Mouse (Mus musculus): Measurements from ENCODE around the gene Wdr24. TPM values are rescaled to one million over a fixed set of nuclear protein-coding genes. Genes with fewer than 3 reads are reported as not detected.
"Not testable (repeated sequence)": the region's sequence is repeated elsewhere in the genome, so short reads cannot be mapped to it uniquely, and the experiment has no call there.

Gene Wdr24
- total RNA-seq, 2 experiments from 2014 or later, result 21.0 to 24.1 TPM

GRCm38 (mm10) chr17:25844396-25844901, 21.0 kb downstream of the Wdr24 start, which contains the start of gene Rhot2:
Gene Rhot2 (minus strand): TSS chr17:25844851.
- peak; percentile 92 to 95 for DNase-seq (ENCODE audit: low spot score in 2 of 2)

GRCm38 (mm10) chr17:25860229-25860628, 36.8 kb downstream of the Wdr24 start:
- no peak for DNase-seq (ENCODE audit: low spot score in 2 of 2)

- DNase-seq (ENCODE audit: low spot score in 2 of 2), result peak; percentile 89 to 90
Measured at GRCm38 (mm10) chr17:25860832-25861703, 37.6 kb downstream of the Wdr24 start, which contains the start of gene Wdr90. Gene Wdr90 (minus strand): TSS chr17:25861501.

GRCm38 (mm10) chr17:25861704-25862612, 38.5 kb downstream of the Wdr24 start:
- no peak for DNase-seq (ENCODE audit: low spot score in 2 of 2)

- DNase-seq (ENCODE audit: low spot score in 2 of 2), result no peak
Measured at GRCm38 (mm10) chr17:25863681-25864080, 40.3 kb downstream of the Wdr24 start.

- no peak for DNase-seq (ENCODE audit: low spot score in 2 of 2)
Measured at GRCm38 (mm10) chr17:25864311-25864710, 40.9 kb downstream of the Wdr24 start.

DNA sequence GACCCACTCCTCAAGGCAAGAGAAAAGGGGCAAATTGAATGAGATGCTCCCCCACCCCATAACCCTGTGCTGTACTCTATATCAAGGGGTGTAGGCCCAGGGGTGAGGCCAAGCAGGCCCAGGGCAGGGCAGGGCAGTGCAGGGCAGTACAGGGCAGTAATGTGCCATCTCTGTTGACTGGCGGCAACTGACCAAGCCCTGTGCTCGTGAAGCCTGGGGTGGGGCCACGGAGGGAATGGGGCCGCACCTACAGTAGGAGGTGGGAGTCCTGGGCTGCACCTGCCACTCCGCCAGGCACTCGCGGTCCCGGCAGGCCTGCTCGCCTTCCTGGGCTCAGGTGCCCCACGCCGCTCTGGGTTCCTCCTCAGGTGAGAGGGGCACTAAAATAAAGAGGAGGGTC, 41.9 kb downstream of the Wdr24 start:
- no peak for DNase-seq (ENCODE audit: low spot score in 2 of 2)

- DNase-seq (ENCODE audit: low spot score in 2 of 2), result no peak
Measured at GRCm38 (mm10) chr17:25866172-25866571, 42.7 kb downstream of the Wdr24 start.

GRCm38 (mm10) chr17:25867509-25867835, 44.0 kb downstream of the Wdr24 start:
- no peak for DNase-seq (ENCODE audit: low spot score in 2 of 2)

DNA sequence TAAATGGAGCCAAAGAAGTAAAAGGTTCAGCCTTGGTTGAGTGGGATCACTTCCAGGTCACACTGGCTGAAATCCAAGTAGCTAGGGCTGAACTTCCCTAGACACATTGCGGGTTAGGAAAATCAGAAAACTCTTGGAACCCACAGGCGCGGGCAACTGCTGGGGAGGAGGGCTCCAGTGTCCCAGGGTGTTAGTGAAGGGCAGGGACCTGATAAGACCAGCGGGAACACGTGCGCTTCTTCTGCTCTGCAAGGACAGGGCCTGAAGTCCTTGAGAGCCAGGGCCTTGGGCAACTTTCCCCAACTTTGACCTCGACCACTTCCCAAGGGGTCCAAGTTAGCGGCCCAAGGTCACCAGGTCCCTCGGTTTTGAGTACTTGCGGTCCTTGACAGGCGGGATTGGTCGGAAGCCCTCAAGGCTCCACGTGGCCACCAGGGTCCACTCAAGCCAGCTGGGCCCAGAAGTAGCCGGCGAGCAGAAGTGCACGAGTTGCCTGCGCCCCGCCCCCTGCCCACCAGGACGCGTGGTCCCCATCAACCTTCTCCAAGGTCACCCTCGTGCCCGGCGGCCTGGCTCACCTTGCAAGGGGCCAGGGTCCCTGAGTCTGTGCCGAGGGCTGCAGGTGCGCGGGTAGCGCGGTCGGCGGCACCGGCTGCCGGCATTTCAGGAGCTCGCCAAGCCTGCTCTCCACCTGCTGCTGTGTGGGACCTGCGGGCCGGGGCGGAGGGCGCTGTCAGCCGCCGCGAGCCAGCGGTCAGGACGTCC, 44.6 kb downstream of the Wdr24 start:
- peak; percentile 50 to 63 for DNase-seq (ENCODE audit: low spot score in 2 of 2)

DNA sequence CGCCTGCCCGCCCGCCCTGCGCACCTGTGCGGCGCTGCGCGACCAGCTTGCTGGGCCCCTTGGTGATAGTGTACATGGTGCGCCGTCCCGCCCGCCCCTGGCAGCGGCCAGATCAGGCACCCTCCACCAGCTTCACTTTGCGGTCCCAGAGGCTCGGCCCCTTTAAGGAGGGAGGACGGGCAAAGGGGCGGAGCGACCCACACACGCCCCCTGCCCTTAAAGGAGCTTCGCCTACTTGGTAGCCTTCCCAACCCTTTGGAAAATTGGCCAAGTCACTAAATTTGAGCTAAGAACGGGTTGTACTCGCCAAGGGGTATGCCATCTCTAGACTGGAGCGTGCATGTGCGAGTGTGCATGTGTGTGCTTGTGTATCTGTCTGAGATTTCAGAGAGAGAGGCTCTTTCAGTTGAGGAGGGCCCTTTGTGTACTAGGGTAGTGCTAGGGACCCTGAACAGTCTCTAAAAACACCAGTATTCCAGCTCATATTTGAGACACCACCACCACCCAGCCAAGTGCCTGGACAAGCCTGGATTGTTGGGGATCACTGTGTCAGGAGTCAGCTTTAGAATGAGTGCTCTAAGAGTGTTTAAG, 45.3 kb downstream of the Wdr24 start, which contains the start of gene Mcrip2:
Mcrip2 (minus strand) TSS at position 164 of the 591 bp plus-strand sequence.
- DNase-seq (ENCODE audit: low spot score in 2 of 2), result peak; percentile 72 to 82

DNA sequence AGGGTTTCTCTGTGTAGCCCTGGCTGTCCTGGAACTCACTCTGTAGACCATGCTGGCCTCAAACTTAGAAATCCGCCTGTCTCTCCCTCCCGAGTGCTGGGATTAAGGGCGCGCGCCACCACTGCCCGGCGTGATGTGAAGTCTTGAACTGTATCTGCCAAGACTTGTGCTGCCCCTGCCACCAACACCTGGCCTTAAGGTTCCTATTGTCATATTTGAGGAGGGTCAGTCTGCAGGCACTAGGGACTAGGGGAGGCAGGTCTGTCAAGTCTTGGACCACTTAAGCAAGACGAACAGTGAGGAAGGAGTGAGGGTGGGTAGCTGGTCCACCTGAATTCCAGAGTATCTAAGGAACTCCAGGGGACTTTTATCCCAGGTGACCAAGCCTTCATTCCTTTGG, 46.1 kb downstream of the Wdr24 start:
- no peak for DNase-seq (ENCODE audit: low spot score in 2 of 2)

GRCm38 (mm10) chr17:25869954-25870353, 46.5 kb downstream of the Wdr24 start:
- DNase-seq (ENCODE audit: low spot score in 2 of 2), result no peak

- not testable (repeated sequence) for DNase-seq (ENCODE audit: low spot score in 2 of 2)
Measured at GRCm38 (mm10) chr17:25871566-25871965, 48.1 kb downstream of the Wdr24 start.

- no peak for DNase-seq (ENCODE audit: low spot score in 2 of 2)
Measured at GRCm38 (mm10) chr17:25872676-25873075, 49.2 kb downstream of the Wdr24 start.

DNA sequence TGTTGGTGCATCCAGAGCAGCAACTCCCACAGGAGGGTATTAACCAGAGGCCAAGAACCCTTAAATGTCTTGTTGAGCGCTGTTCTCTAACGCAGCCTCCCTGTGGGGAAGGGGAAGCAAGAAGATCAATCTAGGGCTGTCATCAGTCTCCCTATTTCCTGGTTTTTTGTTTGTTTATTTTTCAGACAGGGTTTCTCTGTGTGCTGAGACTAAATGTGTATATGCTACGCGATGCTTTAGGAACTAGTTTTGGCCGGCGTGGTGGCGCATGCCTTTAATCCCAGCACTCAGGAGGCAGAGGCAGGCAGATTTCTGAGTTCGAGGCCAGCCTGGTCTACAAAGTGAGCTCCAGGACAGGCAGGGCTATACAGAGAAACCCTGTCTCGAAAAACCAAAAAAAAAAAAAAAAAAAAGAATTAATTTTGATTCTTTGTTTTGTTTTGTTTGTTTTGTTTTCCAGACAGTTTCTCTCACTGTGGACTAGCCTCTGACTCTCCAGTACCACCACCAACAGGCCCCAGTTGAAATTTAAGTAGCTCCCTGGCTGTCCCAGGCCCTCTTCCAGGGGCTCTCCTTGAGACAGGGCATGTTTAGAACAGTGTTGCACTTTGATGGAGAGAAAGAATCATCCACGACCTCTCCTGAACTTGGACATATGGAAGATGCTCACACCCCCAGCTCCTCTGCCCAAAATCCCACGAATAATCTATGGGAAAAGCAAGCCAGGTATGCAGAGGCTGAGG, 50.1 kb downstream of the Wdr24 start:
- no peak for DNase-seq (ENCODE audit: low spot score in 2 of 2)

GRCm38 (mm10) chr17:25874148-25874720, 50.8 kb downstream of the Wdr24 start:
- no peak for DNase-seq (ENCODE audit: low spot score in 2 of 2)

DNA sequence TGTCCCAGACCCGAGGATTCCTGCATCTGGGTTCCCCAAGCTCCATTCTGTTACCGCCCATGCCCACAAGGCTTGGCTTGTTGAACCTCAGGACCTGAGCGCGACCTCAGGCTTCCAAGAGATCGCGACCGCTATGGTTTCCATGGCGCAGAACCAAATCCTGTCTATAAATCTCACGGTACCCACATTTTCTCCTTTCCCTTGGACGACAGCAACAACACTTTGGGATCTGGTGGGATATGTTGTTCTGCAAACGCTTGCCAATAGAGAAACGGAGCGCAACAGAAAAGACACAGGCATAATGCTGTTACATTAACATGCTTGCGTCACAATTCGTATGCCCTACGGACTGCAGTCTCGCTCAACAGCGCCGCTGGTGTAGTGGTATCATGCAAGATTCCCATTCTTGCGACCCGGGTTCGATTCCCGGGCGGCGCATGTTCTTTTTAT, 51.3 kb downstream of the Wdr24 start, which contains the start of gene Mettl26:
Mettl26 (plus strand) TSS at position 354 of the 450 bp plus-strand sequence.
- DNase-seq (ENCODE audit: low spot score in 2 of 2), result peak; percentile 98

All from layer of hippocampus, postnatal 10 days (tissue).